Mouse (Mus musculus) frontal cortex, adult (tissue): ENCODE measurements around the gene Clcn2.
A peak's percentile ranks its signal among the peaks of the same experiment; 100 is the strongest.
"Not testable (repeated sequence)": the region's sequence is repeated elsewhere in the genome, so short reads cannot be mapped to it uniquely, and the experiment has no call there.

Experiments used
- ATAC-seq: cut with Nextera tagmentation; 2 replicates; pipeline ENCODE4 v1.9.2; 2017; ENCODE audit warnings: mild to moderate bottlenecking, moderate library complexity, mixed read lengths; ENCODE audit not compliant: low TSS enrichment

Clcn2 gene

GRCm38 (mm10) chr16:20701729-20702521 is 15.6 kb downstream of the Clcn2 start:
- no peak for ATAC-seq

GRCm38 (mm10) chr16:20701316-20701715 is 16.2 kb downstream of the Clcn2 start:
- ATAC-seq, result no peak

- no peak for ATAC-seq
Measured at GRCm38 (mm10) chr16:20700036-20700435, 17.5 kb downstream of the Clcn2 start.

- ATAC-seq, result no peak
Measured at GRCm38 (mm10) chr16:20699266-20699665, 18.3 kb downstream of the Clcn2 start.

GRCm38 (mm10) chr16:20695622-20696323 is 21.8 kb downstream of the Clcn2 start:
- peak; percentile 59 for ATAC-seq

GRCm38 (mm10) chr16:20694781-20695180 is 22.8 kb downstream of the Clcn2 start:
- peak; percentile 62 for ATAC-seq

GRCm38 (mm10) chr16:20693111-20693701 is 24.3 kb downstream of the Clcn2 start, which contains the start of gene Fam131a:
Gene Fam131a (plus strand): TSS chr16:20693241.
- peak; percentile 79 for ATAC-seq

GRCm38 (mm10) chr16:20692241-20692965 is 25.1 kb downstream of the Clcn2 start:
- no peak for ATAC-seq

GRCm38 (mm10) chr16:20691617-20692016 is 25.9 kb downstream of the Clcn2 start:
- no peak for ATAC-seq

GRCm38 (mm10) chr16:20690774-20691173 is 26.8 kb downstream of the Clcn2 start:
- ATAC-seq, result no peak

GRCm38 (mm10) chr16:20677974-20678675 is 39.4 kb downstream of the Clcn2 start:
- ATAC-seq, result peak; percentile 76; the same call in 1 of the 2 replicates

- no peak for ATAC-seq
Measured at GRCm38 (mm10) chr16:20677380-20677779, 40.2 kb downstream of the Clcn2 start.

- no peak for ATAC-seq
Measured at GRCm38 (mm10) chr16:20676702-20677101, 40.8 kb downstream of the Clcn2 start.

GRCm38 (mm10) chr16:20675213-20675612 is 42.3 kb downstream of the Clcn2 start:
- ATAC-seq, result no peak

- ATAC-seq, result no peak
Measured at GRCm38 (mm10) chr16:20673706-20674303, 43.7 kb downstream of the Clcn2 start.

GRCm38 (mm10) chr16:20672965-20673705 is 44.4 kb downstream of the Clcn2 start:
- no peak for ATAC-seq

- ATAC-seq, result peak; percentile 96
Measured at GRCm38 (mm10) chr16:20672500-20672902, 45.0 kb downstream of the Clcn2 start.

- ATAC-seq, result no peak
Measured at GRCm38 (mm10) chr16:20671886-20672285, 45.7 kb downstream of the Clcn2 start.

- ATAC-seq, result no peak
Measured at GRCm38 (mm10) chr16:20670291-20670690, 47.3 kb downstream of the Clcn2 start.

GRCm38 (mm10) chr16:20668013-20668412 is 49.5 kb downstream of the Clcn2 start, which contains the start of gene Eif4g1:
Gene Eif4g1 (plus strand): TSS chr16:20668313.
- not testable (repeated sequence) for ATAC-seq
